Mouse (Mus musculus) midbrain, embryonic 11.5 days (tissue): Measurements from ENCODE around the gene Tex33. TPM values are rescaled to one million over a fixed set of nuclear protein-coding genes. Genes with fewer than 3 reads are reported as not detected.

Experiments used
- ATAC-seq: fragments of 200-750 bp; cut with Nextera tagmentation; 2 replicates; pipeline ENCODE4 v1.8.0; 2017; ENCODE audit warnings: moderate TSS enrichment, moderate library complexity; ENCODE audit not compliant: low FRiP score
- DNase-seq: peaks from one replicate; pipeline ENCODE4 v3.0.0; 2015; ENCODE audit warnings: low spot score; ENCODE audit errors: missing footprints
- H3K27ac ChIP-seq: fragments of 300-500 bp; sonication (generic); 2 replicates; pipeline ENCODE4 v1.5.1; 2014; ENCODE audit warnings: low read depth, low read length
- H3K27me3 ChIP-seq: fragments of 300-500 bp; sonication (generic); 2 replicates; pipeline ENCODE4 v1.6.1; 2014; ENCODE audit warnings: mild to moderate bottlenecking, low read length, moderate library complexity, mixed read lengths; ENCODE audit not compliant: control insufficient read depth, insufficient read depth
- H3K36me3 ChIP-seq: fragments of 300-500 bp; sonication (generic); 2 replicates; pipeline ENCODE4 v1.6.1; 2014; ENCODE audit warnings: mild to moderate bottlenecking, low read length, moderate library complexity, mixed read lengths; ENCODE audit not compliant: control insufficient read depth, insufficient read depth
- H3K4me1 ChIP-seq: fragments of 300-500 bp; sonication (generic); 2 replicates; pipeline ENCODE4 v1.6.1; 2014; ENCODE audit warnings: low read length; ENCODE audit not compliant: control insufficient read depth, insufficient read depth
- H3K4me2 ChIP-seq: fragments of 300-500 bp; sonication (generic); 2 replicates; pipeline ENCODE4 v1.6.1; 2014; ENCODE audit warnings: mild to moderate bottlenecking, moderate library complexity
- H3K4me3 ChIP-seq: fragments of 300-500 bp; sonication (generic); 2 replicates; pipeline ENCODE4 v1.5.1; 2014; ENCODE audit warnings: low read depth, low read length
- H3K9ac ChIP-seq: fragments of 300-500 bp; sonication (generic); 2 replicates; pipeline ENCODE4 v1.6.1; 2014; ENCODE audit warnings: low read length
- H3K9me3 ChIP-seq: fragments of 300-500 bp; sonication (generic); 2 replicates; pipeline ENCODE4 v1.6.1; 2016; ENCODE audit warnings: low read length; ENCODE audit not compliant: control insufficient read depth
- WGBS: fragments of 180-500 bp; shearing (Covaris S2); extraction: QIAGEN DNeasy Blood & Tissue Kit; methylation state at CpG from one replicate; pipeline ENCODE4 v1.1.7; 2014; 5-methylcytosine and 5-hydroxymethylcytosine counted together
- polyA plus RNA-seq: library from polyadenylated mRNA; unstranded; fragments of >200 nt; fragmentation: Nextera tagmentation; extraction: Ambion mirVana; gene quantifications from 2 replicates; pipeline ENCODE4 v1.2.1, GENCODE M21; 2014

Tex33 gene
- polyA plus RNA-seq, 1 experiment from 2014 or later, result not detected

DNA sequence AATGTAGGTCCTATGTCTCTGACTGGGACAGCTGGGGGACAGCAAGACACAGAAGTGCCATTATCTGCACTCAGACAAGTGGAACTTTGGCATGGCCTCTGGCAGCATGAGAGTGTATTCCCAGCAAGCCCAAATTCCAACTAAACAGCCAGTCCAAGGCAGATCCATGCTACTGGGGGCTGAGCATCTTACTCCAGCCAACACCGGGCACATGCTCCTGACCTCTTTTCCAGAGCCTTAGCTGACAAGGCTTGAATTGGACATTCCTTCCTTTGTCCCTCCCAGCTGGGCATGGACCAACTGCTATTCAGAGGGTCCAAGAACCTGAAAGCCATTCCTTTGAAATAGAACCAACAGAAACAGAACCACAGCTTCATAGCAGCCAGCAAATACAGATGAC is 26.1 kb downstream of the Tex33 start:
- H3K9me3 ChIP-seq, result no peaks in the 10 kb centered on the region
- no peak for DNase-seq
- no peak overlapping the region for H3K9ac ChIP-seq
- H3K27ac ChIP-seq, result no peak overlapping the region
- H3K36me3 ChIP-seq, result no peaks in the 10 kb centered on the region
- WGBS, result 60% methylated on average over 1 of the region's 1 CpGs
- no peak for ATAC-seq
- H3K27me3 ChIP-seq, result no peaks in the 10 kb centered on the region; the same call in 1 of the 2 replicates
- H3K4me1 ChIP-seq, result no peaks in the 10 kb centered on the region
- H3K4me3 ChIP-seq, result no peak overlapping the region
- H3K4me2 ChIP-seq, result no peak overlapping the region

- Histone ChIP-seq H3K4me2 (no peak overlapping the region), H3K9ac (no peak overlapping the region), H3K27me3 (no peaks in the 10 kb centered on the region; the same call in 1 of the 2 replicates), H3K36me3 (no peaks in the 10 kb centered on the region), H3K4me1 (no peaks in the 10 kb centered on the region), H3K27ac (no peak overlapping the region), H3K9me3 (no peaks in the 10 kb centered on the region), H3K4me3 (no peak overlapping the region)
- WGBS, result 13% methylated on average over 8 of the region's 8 CpGs
- ATAC-seq (no peak), DNase-seq (peak; percentile 93)
These were observed 26.8 kb downstream of the Tex33 start for GRCm38 (mm10) chr15:78368926-78369346.

DNA sequence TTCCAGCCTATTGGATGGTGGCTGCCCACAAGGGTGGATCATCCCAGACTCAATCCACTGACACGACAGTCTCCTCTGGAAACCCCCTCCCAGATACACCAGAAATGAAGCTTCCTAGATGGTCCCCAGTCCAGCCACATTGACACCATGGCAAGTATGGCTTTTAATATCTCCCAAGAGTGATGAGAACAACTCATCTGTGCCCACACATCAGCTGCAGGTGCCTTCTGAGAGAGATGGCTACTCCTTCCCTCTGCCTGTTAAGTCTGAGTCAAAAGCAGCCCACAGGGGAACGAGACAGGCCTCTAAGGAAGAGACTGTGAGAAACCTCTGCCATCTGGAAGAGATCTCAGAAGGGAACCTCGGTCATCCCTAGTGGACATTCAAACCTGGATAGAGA is 27.9 kb downstream of the Tex33 start:
- Histone ChIP-seq H3K27ac (no peak overlapping the region), H3K9me3 (no peaks in the 10 kb centered on the region), H3K4me3 (no peak overlapping the region), H3K4me1 (no peaks in the 10 kb centered on the region), H3K9ac (no peak overlapping the region), H3K27me3 (no peaks in the 10 kb centered on the region; the same call in 1 of the 2 replicates), H3K4me2 (no peak overlapping the region), H3K36me3 (no peaks in the 10 kb centered on the region)
- WGBS, result 75% methylated on average over 3 of the region's 3 CpGs
- DNase-seq, result no peak
- ATAC-seq, result no peak

DNA sequence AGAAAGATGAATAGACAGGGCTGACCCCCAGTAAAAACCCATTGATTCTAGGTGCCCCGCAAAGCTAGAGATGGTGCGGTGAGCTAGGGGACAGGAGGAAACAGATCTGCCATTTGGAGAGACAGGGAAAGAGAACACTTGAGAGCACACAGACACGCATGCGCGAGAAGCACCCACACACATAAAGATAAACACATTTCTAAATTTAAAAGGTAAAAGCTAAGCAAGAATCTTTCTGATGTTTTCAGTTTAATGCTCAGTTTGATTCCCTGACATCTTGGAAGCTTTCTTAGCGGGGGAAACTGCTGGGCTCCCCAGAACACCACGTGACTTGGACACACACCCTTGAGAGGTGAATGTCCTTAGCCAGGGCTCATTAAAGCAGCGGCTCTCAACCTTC is 28.8 kb downstream of the Tex33 start:
- no peak for ATAC-seq
- no peaks in the 10 kb centered on the region for H3K9me3 ChIP-seq
- 89% methylated on average over 8 of the region's 8 CpGs for WGBS

DNA sequence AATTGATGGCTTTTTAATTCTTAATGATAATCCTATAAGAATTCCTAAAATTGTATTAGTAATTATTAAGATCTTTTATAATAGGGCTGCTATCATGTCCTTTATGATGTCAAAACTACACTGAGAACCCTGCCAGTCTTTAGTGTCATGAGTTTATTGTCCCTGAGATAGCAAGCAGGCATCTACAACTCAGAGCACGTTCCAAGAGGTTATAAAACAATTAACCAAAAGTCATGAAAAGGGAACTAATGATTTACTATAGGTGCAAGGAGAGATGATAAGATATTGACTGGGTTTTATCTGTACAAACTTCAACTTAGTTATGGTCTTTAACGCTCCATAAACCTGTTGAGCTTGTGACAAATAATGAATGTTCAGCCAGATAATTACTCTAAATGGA is 29.8 kb downstream of the Tex33 start:
- no peak overlapping the region for H3K9ac ChIP-seq
- H3K27me3 ChIP-seq, result no peaks in the 10 kb centered on the region; the same call in 1 of the 2 replicates
- H3K9me3 ChIP-seq, result no peaks in the 10 kb centered on the region
- no peak overlapping the region for H3K4me3 ChIP-seq
- H3K27ac ChIP-seq, result no peak overlapping the region
- no peaks in the 10 kb centered on the region for H3K4me1 ChIP-seq
- no peak for DNase-seq
- H3K36me3 ChIP-seq, result no peaks in the 10 kb centered on the region
- 87% methylated on average over 2 of the region's 2 CpGs for WGBS
- ATAC-seq, result no peak
- no peak overlapping the region for H3K4me2 ChIP-seq

More for the DNA sequence above, 28.8 kb downstream of the Tex33 start:
- Histone ChIP-seq H3K27ac (no peak overlapping the region), H3K36me3 (no peaks in the 10 kb centered on the region), H3K4me1 (no peaks in the 10 kb centered on the region), H3K4me3 (no peak overlapping the region), H3K4me2 (no peak overlapping the region), H3K9ac (no peak overlapping the region), H3K27me3 (no peaks in the 10 kb centered on the region; the same call in 1 of the 2 replicates)
- DNase-seq, result no peak

DNA sequence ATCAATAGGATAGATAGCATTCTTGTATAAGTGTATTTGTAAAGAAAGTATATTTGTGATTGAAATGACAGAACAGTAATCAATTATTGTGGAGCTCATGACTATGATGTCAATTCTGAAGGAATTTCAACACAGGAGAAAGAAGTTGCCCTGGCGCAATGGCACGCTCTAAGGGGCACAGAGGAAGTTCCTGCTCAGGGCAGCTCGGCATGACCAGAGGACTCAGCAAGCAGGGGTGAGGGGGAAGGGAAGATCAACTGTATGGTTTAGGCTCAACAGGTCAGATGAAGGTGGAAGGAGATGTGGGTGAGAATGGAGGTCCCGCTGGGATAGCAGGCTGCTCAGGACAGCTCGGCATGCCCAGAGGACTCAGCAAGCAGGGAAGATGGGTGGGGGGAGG is 40.2 kb downstream of the Tex33 start:
- Histone ChIP-seq H3K4me2 (no peak overlapping the region), H3K9me3 (no peaks in the 10 kb centered on the region), H3K27ac (no peak overlapping the region), H3K36me3 (no peaks in the 10 kb centered on the region), H3K4me3 (no peak overlapping the region), H3K27me3 (no peaks in the 10 kb centered on the region), H3K4me1 (no peaks in the 10 kb centered on the region), H3K9ac (no peak overlapping the region)
- ATAC-seq, result no peak
- 87% methylated on average over 5 of the region's 5 CpGs for WGBS
- no peak for DNase-seq

- no peaks in the 10 kb centered on the region for H3K9me3 ChIP-seq
These were observed 40.8 kb downstream of the Tex33 start for GRCm38 (mm10) chr15:78354958-78355357.

DNA sequence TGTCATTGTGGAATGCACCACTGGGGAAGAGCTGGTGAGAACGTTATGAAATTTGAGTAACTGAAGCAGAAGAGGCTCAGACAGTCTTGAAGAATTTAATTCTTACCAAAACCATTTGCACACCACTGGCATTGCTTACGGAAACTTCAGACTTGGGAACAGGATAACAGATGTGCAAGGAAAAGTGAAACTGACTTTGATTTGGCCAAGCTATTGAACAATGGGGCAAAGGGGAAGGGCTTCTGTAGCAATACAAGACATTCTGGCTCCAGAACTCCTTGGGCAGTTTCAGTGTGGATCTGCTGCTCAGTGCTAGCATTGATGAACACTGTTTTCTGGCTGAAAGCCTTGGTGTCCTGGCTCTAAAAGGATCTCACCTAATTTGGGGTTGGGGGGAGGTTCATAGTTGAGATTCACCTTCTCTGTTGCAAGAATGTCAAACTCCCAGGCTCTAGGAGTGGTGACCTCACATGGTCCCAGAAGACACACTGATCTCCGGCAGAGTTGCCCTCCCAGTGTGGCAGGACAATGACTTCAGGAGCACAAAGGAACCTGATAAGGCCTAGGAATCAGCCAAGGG is 44.0 kb downstream of the Tex33 start:
- H3K4me2 ChIP-seq, result no peak overlapping the region
- 66% methylated on average over 3 of the region's 3 CpGs for WGBS
- no peak overlapping the region for H3K27ac ChIP-seq
- H3K9me3 ChIP-seq, result no peaks in the 10 kb centered on the region
- no peaks in the 10 kb centered on the region for H3K4me1 ChIP-seq
- H3K9ac ChIP-seq, result no peak overlapping the region
- no peaks in the 10 kb centered on the region for H3K27me3 ChIP-seq
- H3K36me3 ChIP-seq, result no peaks in the 10 kb centered on the region
- ATAC-seq (no peak), DNase-seq (peak; percentile 56)
- H3K4me3 ChIP-seq, result no peak overlapping the region

More at GRCm38 (mm10) chr15:78354958-78355357, 40.8 kb downstream of the Tex33 start:
- ATAC-seq, result no peak
- Histone ChIP-seq H3K27me3 (no peaks in the 10 kb centered on the region), H3K4me2 (no peak overlapping the region), H3K36me3 (no peaks in the 10 kb centered on the region), H3K4me3 (no peak overlapping the region), H3K27ac (no peak overlapping the region), H3K9ac (no peak overlapping the region), H3K4me1 (no peaks in the 10 kb centered on the region)
- WGBS, result 8% methylated on average over 1 of the region's 1 CpGs
- DNase-seq, result peak; percentile 14

- H3K4me2 ChIP-seq, result no peak overlapping the region
- no peak overlapping the region for H3K9ac ChIP-seq
- no peaks in the 10 kb centered on the region for H3K27me3 ChIP-seq
- H3K4me3 ChIP-seq, result no peak overlapping the region
- 89% methylated on average over 3 of the region's 3 CpGs for WGBS
- H3K27ac ChIP-seq, result no peak overlapping the region
- no peaks in the 10 kb centered on the region for H3K4me1 ChIP-seq
- ATAC-seq (no peak), DNase-seq (no peak)
- no peaks in the 10 kb centered on the region for H3K9me3 ChIP-seq
- no peaks in the 10 kb centered on the region for H3K36me3 ChIP-seq
These were observed 51.1 kb downstream of the Tex33 start for GRCm38 (mm10) chr15:78344567-78344966.
